Mouse (Mus musculus): Measurements from ENCODE around the gene Bri3.

GRCm38 (mm10) chr5:144278374-144278960 lies 34.2 kb downstream of the Bri3 start:
- TF ChIP-seq CTCF (IDR thresholded peaks at IDR 0.05; ENCODE audit: borderline replicate concordance, insufficient read depth, low read length) = no peak
- no peak for TF ChIP-seq POLR2A (IDR thresholded peaks at IDR 0.05; ENCODE audit: low read depth, low read length)
